Mouse (Mus musculus) ES-E14 (cell line): ENCODE measurements around the gene Gm10300. TPM values are rescaled to one million over a fixed set of nuclear protein-coding genes. Genes with fewer than 3 reads are reported as not detected.

Experiments used
- DNase-seq: peaks from one replicate; pipeline ENCODE4 v3.0.0-alpha.2; 2013; ENCODE audit warnings: low read depth, low spot score
- H3K27ac ChIP-seq: 2 replicates; pipeline ENCODE4 v1.5.1; 2012; ENCODE audit warnings: low read depth, mild to moderate bottlenecking, low read length, moderate library complexity, mixed read lengths; ENCODE audit not compliant: poor library complexity, insufficient read depth, severe bottlenecking
- H3K36me3 ChIP-seq: 2 replicates; pipeline ENCODE4 v1.6.1; 2012; ENCODE audit warnings: mild to moderate bottlenecking, low read length, moderate library complexity, mixed read lengths; ENCODE audit not compliant: control insufficient read depth, poor library complexity, insufficient read depth, severe bottlenecking
- H3K4me1 ChIP-seq, 2 experiments: fragments of 150-350 bp in 1 of 2; sonication (generic) in 1 of 2; 2 replicates each; pipeline ENCODE4 v1.6.1; 2012; ENCODE audit warnings: low read length in 2 of 2, mild to moderate bottlenecking in 1 of 2, mixed read lengths in 1 of 2; ENCODE audit not compliant: control insufficient read depth in 2 of 2, insufficient read depth in 2 of 2, poor library complexity in 1 of 2
- H3K4me3 ChIP-seq, 2 experiments: fragments of 150-350 bp in 1 of 2; sonication (generic) in 1 of 2; 2 replicates each; pipeline ENCODE4 v1.5.1; 2012; ENCODE audit warnings: low read length in 2 of 2, low read depth in 1 of 2, mild to moderate bottlenecking in 1 of 2, mixed read lengths in 1 of 2; ENCODE audit not compliant: insufficient read depth in 1 of 2, poor library complexity in 1 of 2, severe bottlenecking in 1 of 2
- H3K9ac ChIP-seq: 2 replicates; pipeline ENCODE4 v1.6.1; 2012; ENCODE audit warnings: low read depth, mild to moderate bottlenecking, low read length, mixed read lengths; ENCODE audit not compliant: poor library complexity, insufficient read depth, severe bottlenecking
- H3K9me3 ChIP-seq: fragments of 150-350 bp; sonication (generic); 2 replicates; pipeline ENCODE4 v1.6.1; 2012; ENCODE audit warnings: low read depth, mild to moderate bottlenecking, low read length; ENCODE audit not compliant: control insufficient read depth, insufficient read depth
- CHD2 ChIP-seq: IDR thresholded peaks from 2 replicates; pipeline ENCODE4 v1.6.1; 2014; ENCODE audit warnings: mild to moderate bottlenecking, low read depth, low read length, inconsistent platforms
- HCFC1 ChIP-seq: IDR thresholded peaks from 2 replicates; pipeline ENCODE4 v1.6.1; 2012; ENCODE audit warnings: low read length, inconsistent platforms, borderline replicate concordance; ENCODE audit not compliant: insufficient read depth
- MAFK ChIP-seq: IDR thresholded peaks from 2 replicates; pipeline ENCODE4 v1.6.1; 2014; ENCODE audit warnings: mild to moderate bottlenecking, low read depth, low read length, inconsistent platforms; ENCODE audit not compliant: insufficient read depth
- ZC3H11A ChIP-seq: IDR thresholded peaks from 2 replicates; pipeline ENCODE4 v1.6.1; 2012; ENCODE audit warnings: low read depth, mild to moderate bottlenecking, inconsistent platforms, low read length, borderline replicate concordance
- ZNF384 ChIP-seq: IDR thresholded peaks from 2 replicates; pipeline ENCODE4 v1.6.1; 2012; ENCODE audit warnings: low read depth, low read length, inconsistent platforms
- in situ Hi-C, 2 experiments: fragments of 600-800 bp; cut with MboI; formaldehyde crosslinking; loops; one replicate each; pipeline ENCODE4 v1.15.1; 2025; ENCODE audit warnings: low sequenced_read_pairs in 2 of 2, inconsistent platforms in 1 of 2; ENCODE audit not compliant: unreplicated experiment in 2 of 2
- total RNA-seq: library from RNA; depleted of rRNA; stranded (reverse); fragments of 300-350 nt; gene quantifications from 2 replicates; pipeline ENCODE4 v1.2.3, GENCODE M21; 2012

Gm10300 gene
- total RNA-seq, 1 experiment: not detected

DNA sequence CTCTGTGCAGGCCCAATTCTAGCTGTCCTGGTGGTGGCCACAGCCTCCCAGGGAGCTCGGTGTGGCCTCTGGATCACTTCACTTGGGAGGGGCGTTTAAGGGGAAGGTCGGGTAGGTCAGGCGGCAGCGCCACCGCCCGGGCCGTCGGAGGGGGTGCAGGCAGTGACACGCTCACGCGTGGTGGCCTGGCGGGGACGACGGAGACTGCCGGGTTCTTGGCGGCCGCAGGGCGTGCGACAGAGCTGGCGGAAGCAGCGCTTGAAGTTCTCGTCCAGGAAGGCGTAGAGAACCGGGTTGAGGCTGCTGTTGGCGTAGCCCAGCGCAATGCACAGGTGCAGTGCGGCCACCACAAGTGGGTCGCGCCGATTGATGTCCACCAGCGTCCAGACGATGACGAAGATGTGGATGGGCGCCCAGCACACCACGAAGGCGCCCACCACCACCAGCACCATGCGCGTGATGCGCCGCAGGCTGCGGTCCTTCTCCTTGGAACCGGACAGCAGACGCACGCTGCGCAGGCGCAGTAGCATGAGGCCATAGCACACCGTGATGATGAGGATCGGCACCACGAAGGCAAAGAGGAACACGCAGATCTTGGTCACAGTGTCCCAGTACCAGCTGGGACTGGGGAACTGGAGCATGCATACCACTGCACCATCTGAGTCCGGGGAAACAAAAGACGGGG lies 39.1 kb downstream of the Gm10300 start:
- Histone ChIP-seq H3K9me3 (no peaks in the 10 kb centered on the region), H3K4me3 (peak overlapping the region; percentile 61 to 65), H3K4me1 (peaks cover 0 to 6% of the 10 kb centered on the region in 2 experiments; a peak in 1 of 4 replicates), H3K27ac (no peak overlapping the region), H3K36me3 (no peaks in the 10 kb centered on the region), H3K9ac (peak overlapping the region; percentile 64)
- no peak for DNase-seq
- in situ Hi-C loops: no loop called here
- TF ChIP-seq ZC3H11A (no peak), ZNF384 (no peak), MAFK (no peak), CHD2 (no peak), HCFC1 (no peak)

DNA sequence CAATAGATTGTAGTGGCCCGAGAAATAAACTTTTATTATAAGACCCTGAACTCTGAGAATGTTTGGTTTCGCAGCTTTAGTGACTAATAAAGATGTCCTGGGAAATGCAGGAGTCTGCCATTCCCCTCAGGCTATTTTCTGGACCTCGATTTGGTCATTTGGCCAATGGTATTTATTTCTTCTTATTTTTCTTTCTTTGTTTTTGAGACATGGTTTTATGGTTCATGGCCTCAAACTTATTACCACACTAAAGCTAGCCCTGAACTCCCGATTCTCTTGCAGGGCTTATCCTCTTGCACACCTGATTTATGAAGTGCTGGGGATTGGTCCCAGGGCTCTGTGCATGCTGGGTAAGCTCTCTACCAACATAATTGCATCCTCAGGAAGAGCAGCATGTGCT lies 41.8 kb downstream of the Gm10300 start:
- no peaks in the 10 kb centered on the region for H3K36me3 ChIP-seq
- DNase-seq: no peak
- H3K9me3 ChIP-seq: no peaks in the 10 kb centered on the region
- H3K9ac ChIP-seq: no peak overlapping the region
- TF ChIP-seq HCFC1 (no peak), CHD2 (no peak), ZC3H11A (no peak), MAFK (no peak), ZNF384 (no peak)
- no peak overlapping the region for H3K4me3 ChIP-seq
- H3K27ac ChIP-seq: no peak overlapping the region
- in situ Hi-C loops: no loop called here
- H3K4me1 ChIP-seq: peaks cover 0 to 6% of the 10 kb centered on the region in 2 experiments; a peak in 1 of 4 replicates

DNA sequence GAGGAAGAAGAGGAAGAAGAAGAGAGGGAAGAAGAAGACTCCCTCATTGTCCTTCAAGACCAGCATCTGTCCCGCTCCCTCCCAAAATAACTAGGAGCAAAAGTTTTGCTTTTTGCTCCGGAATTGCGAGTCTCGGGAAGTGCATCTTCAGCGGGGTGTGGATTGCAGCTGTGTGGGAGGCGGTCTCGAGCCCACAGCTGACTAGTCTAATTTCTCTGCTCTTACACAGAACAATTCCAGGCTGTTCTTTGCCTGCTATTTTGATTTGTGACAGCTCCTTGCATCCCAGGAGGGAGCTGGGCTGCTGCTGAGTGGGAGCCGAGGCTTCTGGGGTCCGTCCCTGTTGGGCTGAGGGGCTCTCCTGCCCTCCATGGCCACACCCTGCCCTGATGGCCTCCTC lies 45.1 kb downstream of the Gm10300 start:
- no peak for DNase-seq
- Histone ChIP-seq H3K4me3 (no peak overlapping the region), H3K9ac (no peak overlapping the region), H3K4me1 (0 out of 4 replicates have a peak, but pooled peaks cover 0 to 2% of the 10 kb centered on the region in 2 experiments), H3K36me3 (no peaks in the 10 kb centered on the region), H3K27ac (no peak overlapping the region), H3K9me3 (no peaks in the 10 kb centered on the region)
- TF ChIP-seq ZNF384: no peak
- TF ChIP-seq MAFK: no peak
- TF ChIP-seq HCFC1: no peak
- TF ChIP-seq ZC3H11A: no peak
- no peak for TF ChIP-seq CHD2
- in situ Hi-C loops: no loop called here

GRCm38 (mm10) chr4:132121674-132122073 lies 47.2 kb downstream of the Gm10300 start:
- H3K9ac ChIP-seq: no peak overlapping the region
- TF ChIP-seq CHD2 (no peak), ZC3H11A (0 out of 2 replicates have a peak, but pooled peaks have one; percentile 24), ZNF384 (no peak), HCFC1 (no peak), MAFK (no peak)
- no peak overlapping the region for H3K4me3 ChIP-seq
- H3K36me3 ChIP-seq: no peaks in the 10 kb centered on the region
- in situ Hi-C loops: no loop called here
- H3K4me1 ChIP-seq: peaks cover 2 to 6% of the 10 kb centered on the region in 2 experiments; a peak in 1 of 4 replicates
- H3K27ac ChIP-seq: no peak overlapping the region
- DNase-seq: no peak
- no peaks in the 10 kb centered on the region for H3K9me3 ChIP-seq
